Mouse (Mus musculus): ENCODE results near the gene Sdhd.

DNA sequence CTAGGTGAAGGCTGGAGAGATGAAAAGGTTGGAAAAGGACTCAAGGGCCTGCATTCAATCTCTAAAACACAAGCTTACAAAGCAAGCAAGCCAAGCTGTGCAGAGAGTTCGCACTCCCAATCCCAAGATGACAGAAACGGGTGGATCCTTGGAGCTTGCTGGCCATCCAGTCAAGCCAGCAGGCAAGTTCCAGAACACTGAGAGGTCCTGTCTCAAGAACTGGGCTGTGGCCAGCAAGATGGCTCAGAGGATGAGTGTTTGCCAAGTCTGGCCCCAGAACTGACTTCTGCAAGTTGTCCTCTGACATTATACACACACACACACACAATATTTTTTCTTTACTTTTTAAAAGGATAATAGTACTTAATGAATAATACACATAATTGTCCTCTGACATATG is 35.7 kb downstream of the Sdhd start:
- TF ChIP-seq POLR2A (IDR thresholded peaks at IDR 0.05; ENCODE audit: extremely low read depth, insufficient read depth, low read length) (no peak), CTCF (IDR thresholded peaks at IDR 0.05; ENCODE audit: low read depth, low read length) (no peak)
